Comparison of ENCODE assay signal across 18 mouse cellular contexts in the genomic region with DNA sequence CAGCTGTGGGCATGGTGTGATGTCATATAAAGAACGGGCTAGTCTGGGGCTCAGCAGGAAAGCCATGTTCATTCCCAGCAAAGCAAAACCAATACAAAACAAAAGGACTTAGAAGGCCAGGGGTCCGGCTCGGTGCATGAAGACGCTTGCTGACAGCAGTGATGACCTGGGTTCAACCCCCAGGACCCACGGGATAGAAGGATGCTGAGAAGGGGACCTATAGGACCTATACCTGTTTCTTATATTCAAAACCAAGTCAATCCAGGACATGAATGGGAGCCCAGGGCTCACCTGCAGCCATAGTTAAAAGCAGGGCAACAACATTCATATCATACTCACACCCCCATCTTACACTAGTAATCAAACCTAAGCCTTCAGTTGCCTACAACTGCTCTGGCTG.
"Had no signal": no experiment of that assay in that cellular context is flagged by ENCODE, and none has a peak within 500 bp of the region (broad histone marks: within the 10 kb centered on the region; RNA-seq: fewer than 3 reads in every experiment).

No protein-coding gene starts in this region.

- H3K4me3 ChIP-seq: left cerebral cortex, adult 2 months; neural tube, embryonic 12.5 days had no signal

- H3K36me3 ChIP-seq: lung, embryonic 15.5 days; midbrain, embryonic 10.5 days; neural tube, embryonic 12.5 days; neural tube, embryonic 15.5 days had no signal

- H3K9me3 ChIP-seq: lung, embryonic 15.5 days; megakaryocyte, embryonic 14.5 days; midbrain, embryonic 10.5 days; neural tube, embryonic 12.5 days; neural tube, embryonic 15.5 days had no signal

- H3K27me3 ChIP-seq: lung, embryonic 15.5 days; megakaryocyte, embryonic 14.5 days; neural tube, embryonic 12.5 days; neural tube, embryonic 15.5 days had no signal

- H3K9ac ChIP-seq: lung, embryonic 15.5 days; neural tube, embryonic 12.5 days; neural tube, embryonic 15.5 days had no signal

- DNase-seq: layer of hippocampus, postnatal 36 days; lung, adult 18-20 months; lung, postnatal 10 days; lung, postnatal 36 days; midbrain, embryonic 14.5 days; right cerebral cortex, adult 18-20 months; right cerebral cortex, postnatal 14 days; right cerebral cortex, postnatal 4 days; thymus, adult 18-20 months; thymus, postnatal 36 days had no signal

- H3K27ac ChIP-seq: kidney, postnatal 0 days; layer of hippocampus, adult 2 months; left cerebral cortex, adult 2 months; lung, embryonic 15.5 days; midbrain, embryonic 10.5 days; neural tube, embryonic 12.5 days; neural tube, embryonic 15.5 days had no signal
